Mouse (Mus musculus): ENCODE data around the gene Slit1. TPM values are rescaled to one million over a fixed set of nuclear protein-coding genes. Genes with fewer than 3 reads are reported as not detected.

The Slit1 gene
- polyA plus RNA-seq, 1 experiment from 2014 or later: 0.09 TPM

- ATAC-seq (replicated peaks; ENCODE audit: insufficient number of reproducible peaks, insufficient read depth, low FRiP score, low read depth): no peak
- Histone ChIP-seq H3K36me3 (no peaks in the 10 kb centered on the region), H3K9ac (no peak overlapping the region), H3K27me3 (no peaks in the 10 kb centered on the region), H3K27ac (no peak overlapping the region), H3K4me2 (no peak overlapping the region), H3K9me3 (replicated peaks) (no peaks in the 10 kb centered on the region), H3K4me3 (no peak overlapping the region), H3K4me1 (replicated peaks) (no peaks in the 10 kb centered on the region)
- WGBS: 89% methylated on average over 5 of the region's 5 CpGs
These were observed 15.8 kb upstream of the Slit1 start for GRCm38 (mm10) chr19:41759270-41759669.

GRCm38 (mm10) chr19:41754760-41755159, 11.3 kb upstream of the Slit1 start:
- H3K4me1 ChIP-seq (replicated peaks): no peaks in the 10 kb centered on the region
- no peak overlapping the region for H3K4me2 ChIP-seq
- no peaks in the 10 kb centered on the region for H3K36me3 ChIP-seq
- no peak overlapping the region for H3K27ac ChIP-seq
- H3K9me3 ChIP-seq (replicated peaks): no peaks in the 10 kb centered on the region
- ATAC-seq (replicated peaks; ENCODE audit: insufficient number of reproducible peaks, insufficient read depth, low FRiP score, low read depth): no peak
- H3K4me3 ChIP-seq: no peak overlapping the region
- H3K9ac ChIP-seq: no peak overlapping the region
- peaks cover 5% of the 10 kb centered on the region; the same call in 1 of the 2 replicates for H3K27me3 ChIP-seq
- 81% methylated on average over 15 of the region's 15 CpGs for WGBS

GRCm38 (mm10) chr19:41751906-41752305, 8.4 kb upstream of the Slit1 start:
- Histone ChIP-seq H3K36me3 (no peaks in the 10 kb centered on the region), H3K4me1 (replicated peaks) (no peaks in the 10 kb centered on the region), H3K27me3 (peaks cover 6% of the 10 kb centered on the region; the same call in 1 of the 2 replicates), H3K9me3 (replicated peaks) (no peaks in the 10 kb centered on the region; the same call in 1 of the 2 replicates), H3K4me3 (no peak overlapping the region), H3K9ac (no peak overlapping the region), H3K4me2 (no peak overlapping the region), H3K27ac (no peak overlapping the region)
- 74% methylated on average over 11 of the region's 11 CpGs for WGBS
- no peak for ATAC-seq (replicated peaks; ENCODE audit: insufficient number of reproducible peaks, insufficient read depth, low FRiP score, low read depth)

GRCm38 (mm10) chr19:41747436-41747835, 4.0 kb upstream of the Slit1 start:
- Histone ChIP-seq H3K4me1 (replicated peaks) (peaks cover 20% of the 10 kb centered on the region), H3K9me3 (replicated peaks) (no peaks in the 10 kb centered on the region; the same call in 1 of the 2 replicates), H3K4me3 (no peak overlapping the region), H3K36me3 (no peaks in the 10 kb centered on the region), H3K27ac (no peak overlapping the region), H3K27me3 (peaks cover 44% of the 10 kb centered on the region), H3K4me2 (no peak overlapping the region), H3K9ac (no peak overlapping the region)
- ATAC-seq (replicated peaks; ENCODE audit: insufficient number of reproducible peaks, insufficient read depth, low FRiP score, low read depth): no peak
- WGBS: 84% methylated on average over 14 of the region's 14 CpGs

GRCm38 (mm10) chr19:41745941-41746557, 2.6 kb upstream of the Slit1 start:
- Histone ChIP-seq H3K4me2 (no peak overlapping the region), H3K9ac (no peak overlapping the region), H3K9me3 (replicated peaks) (no peaks in the 10 kb centered on the region; the same call in 1 of the 2 replicates), H3K4me3 (no peak overlapping the region), H3K27ac (no peak overlapping the region), H3K4me1 (replicated peaks) (peaks cover 20% of the 10 kb centered on the region), H3K27me3 (peaks cover 57% of the 10 kb centered on the region), H3K36me3 (no peaks in the 10 kb centered on the region)
- no peak for ATAC-seq (replicated peaks; ENCODE audit: insufficient number of reproducible peaks, insufficient read depth, low FRiP score, low read depth)
- WGBS: 43% methylated on average over 15 of the region's 15 CpGs

GRCm38 (mm10) chr19:41738896-41739295, 4.6 kb downstream of the Slit1 start:
- Histone ChIP-seq H3K9me3 (replicated peaks) (no peaks in the 10 kb centered on the region), H3K4me1 (replicated peaks) (peaks cover 23% of the 10 kb centered on the region), H3K4me2 (no peak overlapping the region), H3K27ac (no peak overlapping the region), H3K36me3 (no peaks in the 10 kb centered on the region), H3K27me3 (peaks cover 90% of the 10 kb centered on the region), H3K4me3 (no peak overlapping the region), H3K9ac (no peak overlapping the region)
- no peak for ATAC-seq (replicated peaks; ENCODE audit: insufficient number of reproducible peaks, insufficient read depth, low FRiP score, low read depth)
- WGBS: 12% methylated on average over 4 of the region's 4 CpGs

GRCm38 (mm10) chr19:41738429-41738805, 5.0 kb downstream of the Slit1 start:
- Histone ChIP-seq H3K4me2 (peak overlapping the region; percentile 43), H3K36me3 (no peaks in the 10 kb centered on the region), H3K9me3 (replicated peaks) (no peaks in the 10 kb centered on the region), H3K4me1 (replicated peaks) (peaks cover 18% of the 10 kb centered on the region), H3K27ac (no peak overlapping the region), H3K4me3 (no peak overlapping the region), H3K27me3 (peaks cover 86% of the 10 kb centered on the region), H3K9ac (no peak overlapping the region)
- ATAC-seq (replicated peaks; ENCODE audit: insufficient number of reproducible peaks, insufficient read depth, low FRiP score, low read depth): no peak
- WGBS: 7% methylated on average over 14 of the region's 14 CpGs

GRCm38 (mm10) chr19:41737657-41738428, 5.6 kb downstream of the Slit1 start:
- H3K9ac ChIP-seq: no peak overlapping the region
- ATAC-seq (replicated peaks; ENCODE audit: insufficient number of reproducible peaks, insufficient read depth, low FRiP score, low read depth): no peak
- no peak overlapping the region for H3K4me3 ChIP-seq

GRCm38 (mm10) chr19:41734685-41735084, 8.8 kb downstream of the Slit1 start:
- H3K9me3 ChIP-seq (replicated peaks): 0 out of 2 replicates have a peak, but pooled peaks cover 4% of the 10 kb centered on the region

More at GRCm38 (mm10) chr19:41737657-41738428, 5.6 kb downstream of the Slit1 start:
- Histone ChIP-seq H3K27me3 (peaks cover 80% of the 10 kb centered on the region), H3K4me2 (peak overlapping the region; percentile 43), H3K4me1 (replicated peaks) (peaks cover 12% of the 10 kb centered on the region), H3K27ac (no peak overlapping the region), H3K36me3 (no peaks in the 10 kb centered on the region), H3K9me3 (replicated peaks) (no peaks in the 10 kb centered on the region)
- WGBS: 3% methylated on average over 17 of the region's 18 CpGs

GRCm38 (mm10) chr19:41725491-41725890, 18.0 kb downstream of the Slit1 start:
- H3K9ac ChIP-seq: no peak overlapping the region
- no peaks in the 10 kb centered on the region for H3K4me1 ChIP-seq (replicated peaks)
- H3K27me3 ChIP-seq: no peaks in the 10 kb centered on the region
- H3K36me3 ChIP-seq: no peaks in the 10 kb centered on the region
- no peaks in the 10 kb centered on the region for H3K9me3 ChIP-seq (replicated peaks)
- H3K27ac ChIP-seq: no peak overlapping the region
- no peak overlapping the region for H3K4me3 ChIP-seq
- no peak for ATAC-seq (replicated peaks; ENCODE audit: insufficient number of reproducible peaks, insufficient read depth, low FRiP score, low read depth)
- H3K4me2 ChIP-seq: no peak overlapping the region
- 58% methylated on average over 2 of the region's 2 CpGs for WGBS

More at GRCm38 (mm10) chr19:41734685-41735084, 8.8 kb downstream of the Slit1 start:
- WGBS: 23% methylated on average over 10 of the region's 10 CpGs
- Histone ChIP-seq H3K27ac (no peak overlapping the region), H3K36me3 (no peaks in the 10 kb centered on the region), H3K4me2 (no peak overlapping the region), H3K4me3 (no peak overlapping the region), H3K27me3 (peaks cover 50% of the 10 kb centered on the region), H3K4me1 (replicated peaks) (peaks cover 11% of the 10 kb centered on the region), H3K9ac (no peak overlapping the region)
- no peak for ATAC-seq (replicated peaks; ENCODE audit: insufficient number of reproducible peaks, insufficient read depth, low FRiP score, low read depth)

- ATAC-seq (replicated peaks; ENCODE audit: insufficient number of reproducible peaks, insufficient read depth, low FRiP score, low read depth): no peak
- 32% methylated on average over 9 of the region's 9 CpGs for WGBS
These were observed 18.5 kb downstream of the Slit1 start for GRCm38 (mm10) chr19:41724831-41725470.

More at GRCm38 (mm10) chr19:41724831-41725470, 18.5 kb downstream of the Slit1 start:
- Histone ChIP-seq H3K4me3 (no peak overlapping the region), H3K9me3 (replicated peaks) (no peaks in the 10 kb centered on the region), H3K4me1 (replicated peaks) (no peaks in the 10 kb centered on the region), H3K4me2 (no peak overlapping the region), H3K9ac (no peak overlapping the region), H3K27me3 (no peaks in the 10 kb centered on the region), H3K27ac (no peak overlapping the region), H3K36me3 (no peaks in the 10 kb centered on the region)
